Mouse (Mus musculus) liver, embryonic 18 days (tissue): ENCODE data around the gene Bod1l. TPM values are rescaled to one million over a fixed set of nuclear protein-coding genes. Genes with fewer than 3 reads are reported as not detected.

Experiments used
- polyA plus RNA-seq: library from polyadenylated mRNA; depleted of rRNA; stranded (reverse); fragments of >200 nt; gene quantifications from 2 replicates; pipeline ENCODE4 v1.2.3, GENCODE M21; 2012; rRNA removed

The Bod1l gene
- 2.8 and 3.4 TPM in 2 replicates for polyA plus RNA-seq

DNA sequence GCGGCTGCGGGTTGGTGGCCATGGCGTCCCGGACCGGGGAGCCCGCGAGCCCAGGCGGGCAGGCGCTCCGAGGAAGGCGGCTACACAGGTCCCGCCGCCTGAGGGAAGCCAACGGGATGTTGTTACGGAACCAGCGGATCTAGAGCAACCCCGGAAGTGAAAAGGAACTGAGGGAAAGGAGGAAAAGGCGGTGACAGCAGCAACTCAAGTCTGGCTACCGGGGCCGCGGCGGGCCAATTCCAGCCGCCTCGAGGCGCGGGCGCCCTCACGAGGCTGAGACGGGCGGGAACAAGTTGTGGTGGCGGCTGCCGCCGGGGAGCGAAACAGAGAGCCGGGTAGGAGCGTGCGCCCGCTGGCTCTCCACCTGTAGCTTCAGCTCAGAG, at the start of gene Bod1l:
Bod1l (minus strand) TSS at position 169 of the 383 bp plus-strand sequence.

DNA sequence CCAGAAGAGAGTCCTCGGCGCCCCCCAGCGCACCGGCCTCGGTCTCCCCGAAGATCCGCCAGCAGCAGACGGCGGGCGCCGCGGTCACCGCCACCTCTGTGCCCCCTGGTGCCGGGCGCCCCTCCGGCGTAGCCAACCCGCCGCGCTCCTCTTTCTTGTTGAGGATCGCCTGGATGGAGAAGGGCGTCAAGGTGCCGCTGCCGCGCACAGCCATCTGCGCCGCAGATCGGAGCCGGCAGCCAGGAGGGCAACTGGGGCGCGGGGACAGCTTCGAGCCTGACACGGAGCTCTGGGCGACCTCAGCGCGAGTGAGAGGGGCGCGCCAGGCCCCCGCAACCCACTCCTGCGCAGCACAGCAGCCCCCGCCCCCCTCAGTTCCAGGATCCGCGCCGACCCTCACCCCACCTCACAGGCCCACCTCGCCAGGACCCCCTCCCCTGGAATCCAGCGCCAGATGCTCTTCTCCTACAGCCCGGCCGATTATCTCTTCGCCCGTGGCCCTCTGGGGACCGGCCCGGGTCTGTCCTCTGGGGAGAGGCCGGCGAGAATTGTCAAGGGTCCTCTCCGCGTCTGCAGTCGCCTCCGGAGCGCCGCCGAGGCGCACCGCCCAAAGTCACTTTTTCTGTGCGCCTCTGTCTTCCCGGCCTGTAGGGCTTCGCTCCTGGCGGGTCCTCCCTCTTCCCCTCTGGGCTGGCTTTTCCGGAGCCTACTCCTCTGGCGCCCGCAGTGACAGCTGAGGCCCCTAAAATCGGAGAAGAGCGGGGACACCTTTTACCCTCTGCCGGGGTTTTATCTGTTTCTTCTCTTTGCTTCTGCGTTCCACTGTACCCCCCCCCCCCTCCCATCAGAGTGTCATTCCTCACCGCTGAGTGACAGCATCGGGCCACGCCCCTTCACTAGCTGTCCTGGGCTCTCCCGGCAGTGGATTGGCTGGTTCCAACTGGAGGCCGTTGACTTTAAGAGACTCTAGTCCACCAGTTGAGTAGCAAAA, 80.1 kb downstream of the Bod1l start, which contains the start of gene Nkx3-2:
Nkx3-2 (minus strand) TSS at position 771 of the 991 bp plus-strand sequence.

Other genes with a start within 250 kb of the Bod1l start
- gene Rab28, start 136.2 kb downstream of the Bod1l start, polyA plus RNA-seq = 11.9 and 12.3 TPM in 2 replicates
- gene Nkx3-2, start 79.8 kb downstream of the Bod1l start, polyA plus RNA-seq = 0.01 TPM in 2 replicates
- not detected in 2 replicates for gene Gm16223, start 223.6 kb upstream of the Bod1l start, polyA plus RNA-seq